Mouse (Mus musculus): Measurements from ENCODE around the gene P2rx1.

GRCm38 (mm10) chr11:73044229-73044755, 45.4 kb downstream of the P2rx1 start:
- no peak for TF ChIP-seq CTCF (IDR thresholded peaks at IDR 0.05; ENCODE audit: low read depth)
- TF ChIP-seq EP300 (optimal IDR thresholded peaks at IDR 0.05), result no peak

Data from stomach, postnatal 0 days (tissue).